Mouse (Mus musculus): ENCODE measurements around the gene Ccna2. TPM values are rescaled to one million over a fixed set of nuclear protein-coding genes. Genes with fewer than 3 reads are reported as not detected.

Gene Ccna2
- polyA plus RNA-seq, 1 experiment from 2014 or later: 165 TPM

GRCm38 (mm10) chr3:36559606-36560005 is 12.3 kb downstream of the Ccna2 start:
- H3K27me3 ChIP-seq: no peaks in the 10 kb centered on the region
- WGBS: 82% methylated on average over 4 of the region's 4 CpGs

GRCm38 (mm10) chr3:36557601-36558000 is 14.3 kb downstream of the Ccna2 start:
- no peaks in the 10 kb centered on the region for H3K27me3 ChIP-seq
- no peaks in the 10 kb centered on the region for H3K4me1 ChIP-seq
- no peaks in the 10 kb centered on the region for H3K9me3 ChIP-seq
- 90% methylated on average over 1 of the region's 1 CpGs for WGBS
- no peak overlapping the region for H3K27ac ChIP-seq
- ATAC-seq (ENCODE audit: low FRiP score, low read depth): no peak
- no peak overlapping the region for H3K4me3 ChIP-seq
- H3K9ac ChIP-seq: no peak overlapping the region
- H3K4me2 ChIP-seq (replicated peaks): no peak overlapping the region
- peaks cover 74% of the 10 kb centered on the region for H3K36me3 ChIP-seq

More at GRCm38 (mm10) chr3:36559606-36560005, 12.3 kb downstream of the Ccna2 start:
- Histone ChIP-seq H3K4me2 (replicated peaks) (no peak overlapping the region), H3K9ac (no peak overlapping the region), H3K4me3 (no peak overlapping the region), H3K36me3 (peaks cover 85% of the 10 kb centered on the region), H3K4me1 (no peaks in the 10 kb centered on the region), H3K27ac (no peak overlapping the region), H3K9me3 (no peaks in the 10 kb centered on the region)
- ATAC-seq (ENCODE audit: low FRiP score, low read depth): no peak

GRCm38 (mm10) chr3:36552406-36553047 is 19.4 kb downstream of the Ccna2 start, which contains the start of gene Exosc9:
Exosc9 (plus strand) TSS chr3:36552606.
- H3K27ac ChIP-seq: 0 out of 2 replicates have a peak within 1 kb of the TSS, but pooled peaks have one; percentile 11
- WGBS: under 1% methylated on average over 39 of the region's 39 CpGs

GRCm38 (mm10) chr3:36551851-36552384 is 20.0 kb downstream of the Ccna2 start:
- peak; percentile 67 for ATAC-seq (ENCODE audit: low FRiP score, low read depth)
- Histone ChIP-seq H3K27me3 (no peaks in the 10 kb centered on the region), H3K9me3 (no peaks in the 10 kb centered on the region), H3K4me3 (peak overlapping the region; percentile 72), H3K9ac (peak overlapping the region; percentile 76), H3K27ac (no peak overlapping the region), H3K4me1 (peaks cover 9% of the 10 kb centered on the region; the same call in 1 of the 2 replicates), H3K36me3 (peaks cover 29% of the 10 kb centered on the region), H3K4me2 (replicated peaks) (peak overlapping the region; percentile 86)
- 19% methylated on average over 12 of the region's 12 CpGs for WGBS

More at GRCm38 (mm10) chr3:36552406-36553047, 19.4 kb downstream of the Ccna2 start, which contains the start of gene Exosc9:
- Histone ChIP-seq H3K4me2 (replicated peaks) (peak within 1 kb of the TSS; percentile 86), H3K36me3 (peaks cover 35% of the 10 kb centered on the region), H3K4me1 (peaks cover 9% of the 10 kb centered on the region; the same call in 1 of the 2 replicates), H3K4me3 (peak within 1 kb of the TSS; percentile 72), H3K9me3 (no peaks in the 10 kb centered on the region), H3K9ac (peak within 1 kb of the TSS; percentile 76), H3K27me3 (no peaks in the 10 kb centered on the region)
- peak; percentile 94 for ATAC-seq (ENCODE audit: low FRiP score, low read depth)

GRCm38 (mm10) chr3:36551343-36551742 is 20.6 kb downstream of the Ccna2 start:
- peak overlapping the region; percentile 72 for H3K4me3 ChIP-seq

GRCm38 (mm10) chr3:36544961-36545360 is 27.0 kb downstream of the Ccna2 start:
- Histone ChIP-seq H3K36me3 (no peaks in the 10 kb centered on the region), H3K9me3 (no peaks in the 10 kb centered on the region), H3K27ac (no peak overlapping the region), H3K4me3 (no peak overlapping the region), H3K27me3 (no peaks in the 10 kb centered on the region), H3K9ac (no peak overlapping the region), H3K4me2 (replicated peaks) (no peak overlapping the region), H3K4me1 (no peaks in the 10 kb centered on the region)
- WGBS: 74% methylated on average over 3 of the region's 3 CpGs
- ATAC-seq (ENCODE audit: low FRiP score, low read depth): no peak

More at GRCm38 (mm10) chr3:36551343-36551742, 20.6 kb downstream of the Ccna2 start:
- H3K9me3 ChIP-seq: no peaks in the 10 kb centered on the region
- H3K27me3 ChIP-seq: no peaks in the 10 kb centered on the region
- no peak overlapping the region for H3K9ac ChIP-seq
- peak overlapping the region; percentile 86 for H3K4me2 ChIP-seq (replicated peaks)
- H3K27ac ChIP-seq: no peak overlapping the region
- peak; percentile 49 for ATAC-seq (ENCODE audit: low FRiP score, low read depth)
- H3K36me3 ChIP-seq: peaks cover 24% of the 10 kb centered on the region
- 51% methylated on average over 9 of the region's 9 CpGs for WGBS
- peaks cover 9% of the 10 kb centered on the region; the same call in 1 of the 2 replicates for H3K4me1 ChIP-seq

GRCm38 (mm10) chr3:36541399-36541798 is 30.6 kb downstream of the Ccna2 start:
- Histone ChIP-seq H3K4me3 (no peak overlapping the region), H3K9ac (no peak overlapping the region), H3K9me3 (no peaks in the 10 kb centered on the region), H3K4me2 (replicated peaks) (no peak overlapping the region), H3K27ac (no peak overlapping the region), H3K27me3 (no peaks in the 10 kb centered on the region), H3K36me3 (no peaks in the 10 kb centered on the region), H3K4me1 (no peaks in the 10 kb centered on the region)
- no peak for ATAC-seq (ENCODE audit: low FRiP score, low read depth)
- WGBS: 88% methylated on average over 2 of the region's 2 CpGs

GRCm38 (mm10) chr3:36540756-36541155 is 31.2 kb downstream of the Ccna2 start:
- no peak overlapping the region for H3K4me2 ChIP-seq (replicated peaks)
- no peaks in the 10 kb centered on the region for H3K4me1 ChIP-seq
- no peak overlapping the region for H3K27ac ChIP-seq
- no peak overlapping the region for H3K4me3 ChIP-seq
- ATAC-seq (ENCODE audit: low FRiP score, low read depth): no peak
- no peaks in the 10 kb centered on the region for H3K9me3 ChIP-seq
- no peak overlapping the region for H3K9ac ChIP-seq
- H3K27me3 ChIP-seq: no peaks in the 10 kb centered on the region
- no peaks in the 10 kb centered on the region for H3K36me3 ChIP-seq
- 69% methylated on average over 2 of the region's 2 CpGs for WGBS

GRCm38 (mm10) chr3:36537701-36538470 is 34.1 kb downstream of the Ccna2 start:
- no peaks in the 10 kb centered on the region for H3K27me3 ChIP-seq
- no peak overlapping the region for H3K27ac ChIP-seq
- H3K9me3 ChIP-seq: no peaks in the 10 kb centered on the region
- 85% methylated on average over 4 of the region's 4 CpGs for WGBS
- H3K4me2 ChIP-seq (replicated peaks): no peak overlapping the region
- H3K9ac ChIP-seq: no peak overlapping the region
- no peak for ATAC-seq (ENCODE audit: low FRiP score, low read depth)
- H3K36me3 ChIP-seq: no peaks in the 10 kb centered on the region
- peaks cover 5% of the 10 kb centered on the region; the same call in 1 of the 2 replicates for H3K4me1 ChIP-seq
- no peak overlapping the region for H3K4me3 ChIP-seq

- no peak for ATAC-seq (ENCODE audit: low FRiP score, low read depth)
- 90% methylated on average over 12 of the region's 12 CpGs for WGBS
- Histone ChIP-seq H3K4me1 (peaks cover 12% of the 10 kb centered on the region; the same call in 1 of the 2 replicates), H3K36me3 (no peaks in the 10 kb centered on the region), H3K4me3 (no peak overlapping the region), H3K9me3 (no peaks in the 10 kb centered on the region), H3K9ac (no peak overlapping the region), H3K4me2 (replicated peaks) (no peak overlapping the region), H3K27ac (no peak overlapping the region), H3K27me3 (peaks cover 8% of the 10 kb centered on the region)
Observed at GRCm38 (mm10) chr3:36536041-36536440, 35.9 kb downstream of the Ccna2 start.

- Histone ChIP-seq H3K27ac (no peak overlapping the region), H3K36me3 (no peaks in the 10 kb centered on the region), H3K27me3 (peaks cover 18% of the 10 kb centered on the region), H3K4me2 (replicated peaks) (no peak overlapping the region), H3K4me1 (peaks cover 12% of the 10 kb centered on the region; the same call in 1 of the 2 replicates), H3K4me3 (no peak overlapping the region), H3K9ac (no peak overlapping the region), H3K9me3 (no peaks in the 10 kb centered on the region)
- ATAC-seq (ENCODE audit: low FRiP score, low read depth): no peak
- WGBS: 3% methylated on average over 1 of the region's 1 CpGs
Observed at GRCm38 (mm10) chr3:36533201-36533672, 38.7 kb downstream of the Ccna2 start.

- Histone ChIP-seq H3K4me1 (peaks cover 12% of the 10 kb centered on the region; the same call in 1 of the 2 replicates), H3K9ac (no peak overlapping the region), H3K4me3 (no peak overlapping the region), H3K9me3 (no peaks in the 10 kb centered on the region), H3K27ac (no peak overlapping the region), H3K4me2 (replicated peaks) (peak overlapping the region; percentile 68), H3K27me3 (peaks cover 18% of the 10 kb centered on the region), H3K36me3 (no peaks in the 10 kb centered on the region)
- 37% methylated on average over 7 of the region's 7 CpGs for WGBS
- ATAC-seq (ENCODE audit: low FRiP score, low read depth): no peak
Observed at GRCm38 (mm10) chr3:36532738-36533137, 39.2 kb downstream of the Ccna2 start.
